Mouse (Mus musculus): Measurements from ENCODE around the gene Mmgt2.

GRCm38 (mm10) chr11:62701218-62701617, 52.8 kb downstream of the Mmgt2 start:
- TF ChIP-seq CTCF (IDR thresholded peaks at IDR 0.05; ENCODE audit: borderline replicate concordance, control insufficient read depth, extremely low read depth, insufficient read depth, low read length, poor library complexity), result no peak
- no peak for TF ChIP-seq POLR2A (IDR thresholded peaks at IDR 0.05; ENCODE audit: control insufficient read depth, extremely low read depth, insufficient read depth, low read length, poor library complexity)

Measured in thymus, adult 2 months (tissue).